Mouse (Mus musculus): ENCODE data around the gene Gria1. TPM values are rescaled to one million over a fixed set of nuclear protein-coding genes. Genes with fewer than 3 reads are reported as not detected.

The Gria1 gene
- total RNA-seq (2023; ENCODE audit: inconsistent age), result not detected in 4 replicates

GRCm38 (mm10) chr11:57011024-57011690, at the start of gene Gria1:
Gene Gria1, plus strand, starts transcription at chr11:57011387.

Data from B cell, adult (primary cell).